Mouse (Mus musculus) lung, postnatal 4 days (tissue): ENCODE data around the gene Mylk.
"Not testable (repeated sequence)": the region's sequence is repeated elsewhere in the genome, so short reads cannot be mapped to it uniquely, and the experiment has no call there.

ENCODE experiments used
- DNase-seq, 2 experiments: peaks; one replicate each; pipeline ENCODE4 v3.0.0; 2021

Mylk gene

GRCm38 (mm10) chr16:34772445-34773032 is 27.5 kb downstream of the Mylk start:
- DNase-seq, result no peak

DNA sequence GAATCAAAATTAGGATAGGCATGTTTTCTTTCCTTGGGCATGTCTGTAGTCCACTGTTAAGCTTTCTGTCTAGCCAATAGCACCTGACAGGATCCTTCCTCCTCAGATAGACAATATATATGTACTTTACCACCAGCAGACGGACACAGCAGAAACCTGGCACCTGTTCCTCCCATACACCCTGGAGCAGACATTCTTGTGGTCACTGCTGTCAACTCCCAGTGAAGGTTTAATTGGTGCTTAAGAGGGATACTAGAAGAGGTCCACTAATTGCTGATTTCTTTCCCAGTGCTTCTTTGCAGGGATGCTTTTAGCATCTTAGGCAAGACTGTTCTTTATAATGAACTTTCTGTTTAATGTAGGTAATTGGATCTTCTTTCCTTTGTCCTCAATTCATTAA is 37.4 kb downstream of the Mylk start:
- no peak for DNase-seq

DNA sequence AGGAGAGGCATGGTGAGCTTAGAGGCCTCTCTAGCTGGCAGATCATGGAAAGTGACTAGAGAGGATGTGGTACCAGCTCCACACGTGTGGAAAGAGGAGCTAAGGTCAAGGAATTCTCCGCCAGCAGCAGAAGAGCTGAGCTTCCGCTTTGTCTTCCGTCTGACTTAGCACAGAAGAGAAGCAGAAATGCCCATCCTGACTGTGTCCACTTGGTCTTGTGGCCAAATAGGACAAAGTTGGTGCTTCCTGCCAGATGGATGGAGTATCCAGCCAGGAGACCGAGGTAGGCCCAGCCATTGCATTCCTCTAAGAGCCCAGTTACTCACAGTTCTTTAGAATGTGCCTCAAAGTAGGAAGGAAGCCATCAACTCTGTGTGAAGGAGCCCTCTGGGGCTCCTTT is 38.5 kb downstream of the Mylk start:
- DNase-seq, result no peak

- DNase-seq, result no peak
Observed at GRCm38 (mm10) chr16:34784675-34785074, 39.7 kb downstream of the Mylk start.

DNA sequence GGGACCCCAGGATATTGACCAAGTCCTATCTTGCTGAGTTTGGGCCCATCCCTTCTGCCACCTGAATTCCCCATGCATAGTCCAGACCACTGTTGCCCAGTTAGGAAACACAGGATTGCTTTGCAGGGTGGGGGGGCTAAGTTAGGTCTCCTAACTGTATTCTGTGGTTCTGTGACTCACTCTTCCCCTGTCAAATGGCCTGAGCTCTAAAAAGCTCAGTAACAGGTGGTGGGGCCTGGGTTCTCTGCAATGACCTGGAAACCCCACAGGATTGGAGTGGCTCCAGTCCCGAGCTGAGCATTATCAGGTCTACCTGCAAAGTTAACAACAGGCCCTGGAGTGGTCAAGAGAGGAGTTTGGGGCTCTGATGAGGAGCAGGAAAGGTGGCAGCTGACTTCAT is 47.5 kb downstream of the Mylk start:
- DNase-seq, result no peak

- no peak for DNase-seq
Observed at GRCm38 (mm10) chr16:34793000-34793399, 48.0 kb downstream of the Mylk start.

DNA sequence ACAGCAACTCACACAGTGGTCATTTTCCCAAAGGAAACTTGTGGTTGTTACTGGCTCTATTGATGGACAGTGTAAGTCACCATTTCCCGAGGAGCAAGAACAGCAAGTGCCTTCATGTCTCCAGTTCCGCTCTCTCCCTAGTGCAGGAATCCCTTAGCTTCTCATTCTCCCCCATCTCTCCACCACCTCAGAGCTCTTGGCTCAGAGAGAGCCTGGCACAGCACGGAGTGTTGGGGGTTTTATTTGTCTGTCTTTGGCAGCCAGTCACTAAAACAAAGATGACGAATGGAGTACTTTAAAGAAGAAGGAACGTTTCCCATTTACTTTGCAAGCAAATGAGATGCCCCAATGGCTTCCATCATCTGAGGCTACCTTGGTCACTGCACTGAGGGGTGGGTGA is 56.2 kb downstream of the Mylk start:
- DNase-seq, result peak in 1 of 2 experiments; percentile 50

GRCm38 (mm10) chr16:34804286-34805010 is 59.4 kb downstream of the Mylk start:
- DNase-seq, result no peak

DNA sequence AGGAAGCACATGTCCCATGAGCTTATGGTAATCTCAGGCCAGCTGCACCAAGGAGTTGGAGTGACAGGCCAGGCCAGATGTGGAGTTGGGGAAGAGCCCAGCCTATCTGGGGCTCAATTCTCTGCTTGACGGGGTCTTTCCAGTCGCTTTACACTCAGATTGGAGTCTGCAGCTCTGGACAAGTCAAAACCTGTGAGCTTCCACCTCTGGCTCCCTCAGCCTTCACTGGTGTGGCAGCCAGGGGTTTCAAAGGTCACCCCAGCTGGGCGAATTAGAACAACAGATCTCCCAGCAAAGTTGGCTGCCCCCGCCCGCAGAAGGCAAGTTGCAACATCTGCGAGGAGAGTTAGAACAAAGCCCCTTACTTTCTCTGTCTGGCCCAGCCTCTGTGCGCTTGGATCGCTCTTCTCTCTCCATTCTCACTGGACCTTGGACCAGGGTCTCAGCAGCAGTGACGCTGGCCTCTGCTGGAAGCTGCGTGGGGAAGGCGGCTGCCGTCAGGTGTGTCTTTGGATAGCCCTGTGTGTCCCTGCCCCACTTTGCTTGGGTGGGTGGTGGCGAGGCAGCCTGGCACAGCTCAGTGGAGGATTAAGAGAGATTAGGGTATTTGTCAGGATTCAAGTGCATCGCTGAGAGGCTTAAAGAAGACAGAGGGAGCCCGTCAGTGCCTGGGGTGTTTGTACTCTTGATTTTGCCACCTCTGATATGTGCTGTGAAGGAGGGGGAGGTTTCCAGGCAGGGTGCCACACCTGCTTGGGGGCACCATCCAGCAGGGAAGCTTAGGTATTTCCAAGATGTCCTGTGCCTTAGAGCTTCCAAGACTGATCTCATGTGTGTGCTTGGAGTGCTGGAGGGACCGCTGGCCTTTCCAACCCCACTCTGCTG is 62.1 kb downstream of the Mylk start:
- DNase-seq, result peak; percentile 36 to 81

DNA sequence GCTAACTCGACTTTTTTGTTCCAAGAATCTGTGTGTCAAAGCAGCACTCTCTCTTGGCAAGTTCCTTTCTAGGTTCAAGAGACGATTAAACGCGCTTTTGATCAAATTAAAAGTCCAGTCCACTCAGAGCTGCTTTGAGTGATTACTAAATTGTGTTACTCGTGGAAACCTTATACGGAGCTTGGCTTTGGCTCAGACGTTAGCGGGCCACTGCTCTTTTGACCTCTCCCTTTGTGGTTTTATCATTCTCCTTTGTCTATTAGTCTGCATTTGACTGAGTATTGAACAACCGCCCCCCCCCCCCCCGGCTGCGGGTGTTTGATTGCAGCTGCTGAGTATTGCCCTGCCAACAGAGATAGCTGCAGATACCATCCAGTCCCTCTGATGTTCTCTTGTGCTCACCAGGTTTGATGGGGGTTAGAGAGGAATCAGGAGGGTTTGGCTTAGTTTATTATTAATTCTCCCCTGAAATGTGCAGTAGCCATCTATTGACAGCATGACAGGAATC is 62.8 kb downstream of the Mylk start:
- no peak for DNase-seq

- DNase-seq, result no peak
Observed at GRCm38 (mm10) chr16:34812165-34812564, 67.2 kb downstream of the Mylk start.

GRCm38 (mm10) chr16:34813161-34813560 is 68.2 kb downstream of the Mylk start:
- DNase-seq, result not testable (repeated sequence)

- DNase-seq, result no peak
Observed at GRCm38 (mm10) chr16:34813570-34813969, 68.6 kb downstream of the Mylk start.

DNA sequence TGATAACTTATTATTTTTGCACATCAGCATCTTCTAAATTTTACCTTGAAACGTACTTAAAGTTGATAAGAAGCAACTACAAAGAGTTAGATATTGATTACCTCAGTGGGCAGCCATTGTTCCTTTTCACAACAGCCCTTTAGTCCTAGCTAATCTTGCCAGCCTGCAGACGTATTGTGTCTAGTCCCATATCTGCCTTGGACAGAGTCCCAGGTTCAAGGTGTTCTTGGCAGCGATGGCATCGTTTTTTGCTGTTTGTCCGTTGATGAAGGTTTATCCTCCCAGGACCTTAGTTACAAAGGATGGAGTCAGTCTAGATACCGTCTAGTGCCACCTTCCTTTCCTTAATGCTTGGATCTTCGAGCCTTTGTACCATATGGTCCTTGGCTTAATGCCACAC is 69.6 kb downstream of the Mylk start:
- no peak for DNase-seq

DNA sequence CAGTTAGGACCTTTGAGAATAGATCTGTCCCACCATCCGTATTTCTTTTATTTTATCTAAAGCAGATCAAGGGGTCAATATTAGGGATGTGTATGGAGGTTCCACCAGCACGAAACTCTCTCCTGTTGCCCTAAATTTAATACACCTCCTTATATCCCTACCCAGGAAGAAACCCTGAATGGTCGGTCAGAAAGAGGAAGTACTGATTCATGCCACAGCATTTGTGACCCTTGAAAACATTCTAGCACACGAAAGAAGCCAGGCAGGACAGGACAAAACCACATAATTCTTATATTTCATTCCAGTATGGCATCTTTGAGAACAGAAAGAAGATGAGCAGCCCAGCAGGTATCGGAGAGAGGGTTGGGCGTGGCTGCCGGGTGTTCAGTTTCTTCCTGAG is 71.5 kb downstream of the Mylk start:
- no peak for DNase-seq

GRCm38 (mm10) chr16:34825111-34825744 is 80.2 kb downstream of the Mylk start:
- DNase-seq, result no peak

DNA sequence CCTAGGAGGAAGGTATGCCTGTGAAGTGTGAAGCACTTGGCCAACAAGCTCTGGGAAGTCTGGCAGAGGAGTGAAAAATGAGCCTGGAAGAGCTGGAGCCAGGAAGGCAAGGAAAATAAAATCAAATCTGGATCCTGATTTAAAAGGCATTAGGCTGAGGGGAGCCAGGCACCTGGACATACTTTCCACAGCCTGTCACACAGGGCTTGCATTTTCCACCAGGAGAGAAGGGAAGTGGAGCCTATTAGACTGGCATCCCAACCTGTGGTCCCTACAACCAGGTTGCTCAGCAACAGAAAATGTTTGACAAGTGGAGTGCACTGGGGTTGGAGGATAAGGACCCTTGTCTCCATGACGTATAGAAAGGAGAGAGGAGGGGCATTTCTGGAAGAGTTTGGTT is 89.5 kb downstream of the Mylk start:
- no peak for DNase-seq

- no peak for DNase-seq
Observed at GRCm38 (mm10) chr16:34839004-34839703, 94.1 kb downstream of the Mylk start.

DNA sequence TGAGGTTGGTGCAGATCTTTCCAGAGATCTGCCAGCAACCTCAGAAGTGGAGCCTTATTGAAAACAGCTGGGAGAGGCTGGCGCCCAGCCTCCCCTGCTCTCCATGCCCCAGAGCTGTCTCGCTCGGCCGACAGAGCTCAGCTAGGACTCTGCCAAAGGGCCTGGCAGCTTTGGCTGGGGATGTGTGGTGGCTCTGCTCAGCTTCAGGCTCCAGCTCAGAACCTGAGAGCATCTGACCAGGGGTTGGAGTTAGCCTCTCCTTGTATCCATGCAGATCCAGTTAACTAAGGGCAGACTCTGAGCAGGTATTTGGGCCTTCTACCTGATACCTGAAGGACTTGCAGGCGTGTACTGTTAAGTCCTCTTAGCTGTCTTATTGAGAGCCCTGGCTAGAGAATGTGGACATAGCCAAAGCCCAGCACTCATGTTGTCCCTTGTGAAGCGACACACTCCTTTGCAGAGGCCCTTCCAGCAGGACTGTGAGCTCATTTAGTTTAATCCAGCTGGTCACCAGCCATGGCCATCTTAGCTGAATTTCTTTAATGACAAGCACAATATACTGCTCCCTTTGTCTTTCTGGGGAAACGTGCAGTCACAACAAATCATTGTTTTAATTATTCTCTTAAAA is 94.8 kb downstream of the Mylk start:
- DNase-seq, result peak; percentile 48 to 88

DNA sequence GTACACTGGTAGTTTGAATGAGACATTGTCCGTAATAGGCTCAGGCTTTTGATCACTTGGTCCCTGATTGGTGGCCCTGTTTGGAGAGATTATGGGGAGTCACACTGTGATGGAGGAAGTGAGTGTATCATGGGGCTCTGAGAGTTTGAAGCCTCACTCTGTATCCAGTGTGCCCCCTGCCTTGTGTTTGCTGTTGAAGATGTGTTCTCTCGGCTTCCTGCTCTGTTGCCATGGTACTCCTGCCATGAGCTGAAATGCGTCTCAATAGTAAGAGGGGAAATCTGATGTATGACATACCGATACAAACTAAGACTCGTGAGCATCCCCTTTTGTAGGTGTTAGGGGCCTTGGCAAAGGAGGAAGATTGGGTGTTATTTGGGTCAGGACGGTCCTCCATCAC is 99.8 kb downstream of the Mylk start:
- no peak for DNase-seq

GRCm38 (mm10) chr16:34847638-34848037 is 102.6 kb downstream of the Mylk start:
- DNase-seq, result no peak

DNA sequence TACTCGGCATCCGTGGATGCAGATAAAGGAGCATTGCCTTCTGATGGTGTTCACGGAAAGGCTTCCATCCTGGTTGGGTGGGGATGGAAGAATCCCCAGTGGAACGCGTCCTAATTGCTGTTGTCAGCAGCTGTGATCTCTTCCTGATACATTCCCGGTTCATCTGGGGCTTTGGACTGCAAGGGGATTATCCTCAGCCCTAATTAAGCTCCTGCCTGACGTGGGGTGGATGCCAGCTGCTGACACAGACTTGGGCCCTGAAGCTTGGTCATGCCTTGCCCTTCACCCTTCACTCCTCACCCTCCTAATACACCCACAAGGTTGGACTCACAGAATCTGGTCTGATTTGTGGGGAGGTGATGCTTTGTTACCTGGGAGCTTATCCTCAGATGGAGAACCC is 109.1 kb downstream of the Mylk start:
- peak in 1 of 2 experiments; percentile 43 for DNase-seq
